ENCODE assay signal across 11 mouse cellular contexts in the genomic region with DNA sequence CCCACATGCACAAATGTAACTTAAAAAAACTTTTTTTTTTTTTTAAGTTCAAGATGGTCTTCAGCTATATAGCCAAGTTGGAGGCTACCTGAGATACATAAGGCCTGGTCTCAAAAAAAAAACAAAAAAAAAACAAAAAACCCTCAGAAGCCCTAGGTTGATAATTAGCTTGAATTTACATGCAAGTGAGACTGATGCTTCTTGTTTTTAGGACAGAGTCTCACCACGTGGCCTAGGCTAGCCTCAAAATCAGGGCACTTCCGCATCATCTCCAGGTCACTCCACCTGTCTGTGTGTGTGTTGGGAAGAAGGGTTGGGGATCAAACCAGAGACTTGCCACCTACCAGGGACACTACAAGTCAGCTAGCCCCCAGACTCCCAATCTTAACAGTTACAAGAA. TPM values are rescaled to one million over a fixed set of nuclear protein-coding genes. Genes with fewer than 3 reads are reported as not detected.
DNase-seq lines count a peak whose midpoint lies in the region; ATAC-seq and TF ChIP-seq lines count a peak whose summit lies in the region.
"Had no signal": no experiment of that assay in that cellular context is flagged by ENCODE, and none has a peak within 500 bp of the region (broad histone marks: within the 10 kb centered on the region; RNA-seq: fewer than 3 reads in every experiment).

A gene (minus strand): TSS at position 112 of the 400 bp plus-strand sequence.

- no peaks in the 10 kb centered on the region for H3K9me3 ChIP-seq in embryonic facial prominence, embryonic 12.5 days
- H3K9me3 ChIP-seq in embryonic facial prominence, embryonic 10.5 days = no peaks in the 10 kb centered on the region
- H3K9me3 ChIP-seq in kidney, embryonic 16.5 days (ENCODE audit: low read length) = no peaks in the 10 kb centered on the region
- no peaks in the 10 kb centered on the region for H3K9me3 ChIP-seq in stomach, postnatal 0 days (ENCODE audit: control insufficient read depth, low read length)

- TF ChIP-seq EP300 in stomach, postnatal 0 days (optimal IDR thresholded peaks at IDR 0.05) = no peak

- H3K4me2 ChIP-seq in embryonic facial prominence, embryonic 12.5 days (replicated peaks) = no peak within 1 kb of the TSS
- H3K4me2 ChIP-seq in kidney, embryonic 16.5 days (replicated peaks; ENCODE audit: low read depth, low read length) = no peak within 1 kb of the TSS
- H3K4me2 ChIP-seq in stomach, postnatal 0 days (replicated peaks; ENCODE audit: low read depth) = no peak within 1 kb of the TSS

- peaks cover 13% of the 10 kb centered on the region; the same call in 1 of the 2 replicates for H3K4me1 ChIP-seq in embryonic facial prominence, embryonic 12.5 days
- H3K4me1 ChIP-seq in embryonic facial prominence, embryonic 10.5 days = peaks cover 11% of the 10 kb centered on the region
- H3K4me1 ChIP-seq in kidney, embryonic 16.5 days (ENCODE audit: insufficient read depth, low read length) = peaks cover 7% of the 10 kb centered on the region
- H3K4me1 ChIP-seq in testis, adult 2 months (ENCODE audit: control insufficient read depth, insufficient read depth, low read length) = peaks cover 2% of the 10 kb centered on the region; the same call in 1 of the 2 replicates
- H3K4me1 ChIP-seq in stomach, postnatal 0 days (replicated peaks; ENCODE audit: control insufficient read depth, insufficient read depth) = 0 out of 2 replicates have a peak, but pooled peaks cover 3% of the 10 kb centered on the region

- 84% methylated on average over 2 of the region's 2 CpGs for WGBS in embryonic facial prominence, embryonic 12.5 days
- 93% methylated on average over 2 of the region's 2 CpGs for WGBS in embryonic facial prominence, embryonic 10.5 days
- 91% methylated on average over 2 of the region's 2 CpGs for WGBS in kidney, embryonic 16.5 days
- 89% methylated on average over 2 of the region's 2 CpGs for WGBS in stomach, postnatal 0 days

- TF ChIP-seq POLR2A in testis, adult 2 months (IDR thresholded peaks at IDR 0.05; ENCODE audit: control insufficient read depth, low read depth, low read length) = no peak

- no peak for TF ChIP-seq CTCF in testis, adult 2 months (IDR thresholded peaks at IDR 0.05; ENCODE audit: control insufficient read depth, insufficient read depth, insufficient replicate concordance, low read depth, low read length)
- no peak for TF ChIP-seq CTCF in stomach, postnatal 0 days (IDR thresholded peaks at IDR 0.05; ENCODE audit: low read depth)

- no peak for DNase-seq in embryonic facial prominence, embryonic 10.5 days (ENCODE audit: low spot score)
- no peak for DNase-seq in kidney, postnatal 4 days
- no peak for DNase-seq in testis, postnatal 10 days (ENCODE audit: low spot score)
- no peak for DNase-seq in stomach, postnatal 0 days (ENCODE audit: low spot score)
- no peak for DNase-seq in frontal cortex, adult 2 months (ENCODE audit: extremely low spot score in 1 of 2, low spot score in 1 of 2)
- DNase-seq: adrenal gland, postnatal 14 days; cerebellum, postnatal 10 days had no signal

- H3K27ac ChIP-seq in embryonic facial prominence, embryonic 12.5 days = peak within 1 kb of the TSS; percentile 59; the same call in 1 of the 2 replicates
- H3K27ac ChIP-seq in embryonic facial prominence, embryonic 10.5 days (replicated peaks) = no peak within 1 kb of the TSS
- peak within 1 kb of the TSS; percentile 65; the same call in 1 of the 2 replicates for H3K27ac ChIP-seq in kidney, embryonic 16.5 days (ENCODE audit: low read length)
- 0 out of 2 replicates have a peak within 1 kb of the TSS, but pooled peaks have one; percentile 33 for H3K27ac ChIP-seq in testis, adult 2 months (ENCODE audit: control insufficient read depth, insufficient read depth, low read depth, low read length)
- H3K27ac ChIP-seq in stomach, postnatal 0 days (replicated peaks) = peak within 1 kb of the TSS; percentile 56; the same call in 1 of the 2 replicates
- H3K27ac ChIP-seq: hindbrain, postnatal 0 days had no signal

- no peaks in the 10 kb centered on the region for H3K27me3 ChIP-seq in embryonic facial prominence, embryonic 12.5 days
- H3K27me3 ChIP-seq in embryonic facial prominence, embryonic 10.5 days (replicated peaks; ENCODE audit: low read depth, poor library complexity, severe bottlenecking) = no peaks in the 10 kb centered on the region
- H3K27me3 ChIP-seq in kidney, embryonic 16.5 days (ENCODE audit: insufficient read depth, low read length) = no peaks in the 10 kb centered on the region
- H3K27me3 ChIP-seq in testis, adult 2 months (ENCODE audit: control insufficient read depth, insufficient read depth, low read length) = no peaks in the 10 kb centered on the region
- no peaks in the 10 kb centered on the region for H3K27me3 ChIP-seq in stomach, postnatal 0 days (ENCODE audit: control insufficient read depth, insufficient read depth, low read length)

- no peak for ATAC-seq in embryonic facial prominence, embryonic 12.5 days (ENCODE audit: insufficient number of reproducible peaks, insufficient read depth, low FRiP score, low TSS enrichment)
- no peak for ATAC-seq in kidney, embryonic 16.5 days (ENCODE audit: low FRiP score, low TSS enrichment)
- ATAC-seq in stomach, postnatal 0 days (ENCODE audit: low FRiP score, low TSS enrichment) = no peak
- ATAC-seq: hindbrain, postnatal 0 days had no signal

- H3K4me3 ChIP-seq in embryonic facial prominence, embryonic 12.5 days = no peak within 1 kb of the TSS
- H3K4me3 ChIP-seq in embryonic facial prominence, embryonic 10.5 days = no peak within 1 kb of the TSS
- H3K4me3 ChIP-seq in kidney, embryonic 16.5 days (ENCODE audit: low read length) = no peak within 1 kb of the TSS
- H3K4me3 ChIP-seq in testis, adult 2 months (ENCODE audit: control insufficient read depth, low read depth, low read length) = no peak within 1 kb of the TSS
- no peak within 1 kb of the TSS for H3K4me3 ChIP-seq in stomach, postnatal 0 days (ENCODE audit: low read depth, low read length)

- H3K9ac ChIP-seq in embryonic facial prominence, embryonic 12.5 days = no peak within 1 kb of the TSS
- H3K9ac ChIP-seq in kidney, embryonic 16.5 days (replicated peaks; ENCODE audit: low read length) = no peak within 1 kb of the TSS
- H3K9ac ChIP-seq in stomach, postnatal 0 days (ENCODE audit: low read length) = no peak within 1 kb of the TSS

- peaks cover 8% of the 10 kb centered on the region for H3K36me3 ChIP-seq in embryonic facial prominence, embryonic 12.5 days
- peaks cover 73% of the 10 kb centered on the region for H3K36me3 ChIP-seq in embryonic facial prominence, embryonic 10.5 days (replicated peaks)
- H3K36me3 ChIP-seq in kidney, embryonic 16.5 days (ENCODE audit: insufficient read depth, low read length) = peaks cover 17% of the 10 kb centered on the region
- H3K36me3 ChIP-seq in testis, adult 2 months (ENCODE audit: control insufficient read depth, insufficient read depth, low read length) = no peaks in the 10 kb centered on the region; the same call in 1 of the 2 replicates
- no peaks in the 10 kb centered on the region for H3K36me3 ChIP-seq in stomach, postnatal 0 days (ENCODE audit: control insufficient read depth, insufficient read depth, low read length)

RNA-seq across cellular contexts. Expression of the gene that starts here (rescaled TPM):
- polyA plus RNA-seq in embryonic facial prominence, embryonic 12.5 days (2016; fragmentation: Nextera tagmentation; extraction: Ambion mirVana) = 9.6 and 9.8 TPM in 2 replicates
- 9.9 and 10.0 TPM in 2 replicates for polyA plus RNA-seq in embryonic facial prominence, embryonic 10.5 days (2016; fragmentation: Nextera tagmentation; extraction: Ambion mirVana)
- 8.0 and 9.9 TPM in 2 replicates for polyA plus RNA-seq in kidney, embryonic 16.5 days (2015; fragmentation: Nextera tagmentation; extraction: Ambion mirVana)
- 1.0 and 1.1 TPM in 2 replicates for polyA plus RNA-seq in testis, adult 2 months (2012; rRNA removed)
- 2.4 and 2.7 TPM in 2 replicates for polyA plus RNA-seq in stomach, postnatal 0 days (2015; fragmentation: Nextera tagmentation; extraction: Ambion mirVana)
- 3.2 and 3.4 TPM in 2 replicates for polyA plus RNA-seq in frontal cortex, adult 2 months (2012; rRNA removed)
